Mouse (Mus musculus) midbrain, embryonic 12.5 days (tissue): ENCODE measurements at regions not wholly inside any gene's neighbourhood (a gene's known extent, or its start where the extent isn't known, plus 50 kb on each side); places are given as distances from the start of the nearest gene placed in this dataset.

Experiments used
- ATAC-seq: fragments of 200-750 bp; cut with Nextera tagmentation; 2 replicates; pipeline ENCODE4 v1.8.0; 2017; ENCODE audit warnings: low read depth, moderate TSS enrichment, moderate library complexity; ENCODE audit not compliant: low FRiP score
- H3K27ac ChIP-seq: fragments of 300-500 bp; sonication (generic); replicated peaks from 2 replicates; pipeline ENCODE4 v1.5.1; 2016; ENCODE audit warnings: mild to moderate bottlenecking
- H3K27me3 ChIP-seq: fragments of 300-500 bp; sonication (generic); 2 replicates; pipeline ENCODE4 v1.6.1; 2016; ENCODE audit warnings: mild to moderate bottlenecking
- H3K36me3 ChIP-seq: fragments of 300-500 bp; sonication (generic); 2 replicates; pipeline ENCODE4 v1.6.1; 2016
- H3K4me1 ChIP-seq: fragments of 300-500 bp; sonication (generic); 2 replicates; pipeline ENCODE4 v1.6.1; 2016
- H3K4me2 ChIP-seq: fragments of 300-500 bp; sonication (generic); replicated peaks from 2 replicates; pipeline ENCODE4 v1.6.1; 2016; ENCODE audit warnings: mild to moderate bottlenecking, moderate library complexity
- H3K4me3 ChIP-seq: fragments of 300-500 bp; sonication (generic); 2 replicates; pipeline ENCODE4 v1.5.1; 2016; ENCODE audit warnings: mild to moderate bottlenecking
- H3K9ac ChIP-seq: fragments of 300-500 bp; sonication (generic); replicated peaks from 2 replicates; pipeline ENCODE4 v1.6.1; 2016; ENCODE audit warnings: mild to moderate bottlenecking, moderate library complexity
- H3K9me3 ChIP-seq: fragments of 300-500 bp; sonication (generic); 2 replicates; pipeline ENCODE4 v1.6.1; 2016; ENCODE audit warnings: mild to moderate bottlenecking
- WGBS: fragments of 180-500 bp; shearing (Covaris S2); methylation state at CpG from one replicate; pipeline ENCODE4 v1.1.7; 2016; 5-methylcytosine and 5-hydroxymethylcytosine counted together

DNA sequence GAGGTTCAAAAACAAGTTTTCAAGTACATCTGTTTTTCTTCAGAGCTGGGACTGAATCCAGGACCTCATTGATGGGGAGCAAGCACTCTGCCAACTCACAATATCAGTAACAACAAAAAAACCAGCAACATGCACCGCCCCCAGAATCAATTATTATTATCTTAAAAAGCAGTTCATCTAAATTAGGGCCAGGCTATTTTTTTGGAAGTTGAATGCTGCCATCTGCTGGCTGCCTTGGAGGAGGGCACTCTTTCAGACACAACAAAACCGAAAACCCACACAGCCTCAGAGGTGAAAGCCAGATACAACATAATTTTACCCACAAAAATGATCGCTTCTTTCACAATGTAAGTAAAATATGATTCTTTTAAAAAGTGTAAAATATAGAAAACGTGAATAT lies 62.7 kb upstream of the Cldn34b3 start:
- Histone ChIP-seq H3K4me1 (no peaks in the 10 kb centered on the region), H3K9me3 (no peaks in the 10 kb centered on the region), H3K27me3 (no peaks in the 10 kb centered on the region), H3K4me2 (no peak overlapping the region), H3K4me3 (no peak overlapping the region), H3K9ac (no peak overlapping the region), H3K36me3 (no peaks in the 10 kb centered on the region), H3K27ac (no peak overlapping the region)
- WGBS = 32% methylated on average over 4 of the region's 4 CpGs
- ATAC-seq = no peak
